Mouse (Mus musculus): ENCODE data around the gene Crat. TPM values are rescaled to one million over a fixed set of nuclear protein-coding genes. Genes with fewer than 3 reads are reported as not detected.

Crat gene
- total and polyA plus RNA-seq, 2 experiments = 9.2 to 65.2 TPM

- Histone ChIP-seq H3K9ac (ENCODE audit: low read depth, low read length) (no peak overlapping the region), H3K4me3 (ENCODE audit: insufficient read depth, low read depth, low read length) (no peak overlapping the region)
- TF ChIP-seq POLR2A (IDR thresholded peaks at IDR 0.05; ENCODE audit: extremely low read depth, insufficient read depth, low read length) (no peak), CTCF (IDR thresholded peaks at IDR 0.05; ENCODE audit: low read depth, low read length) (no peak)
Measured at GRCm38 (mm10) chr2:30355861-30356260, 59.8 kb downstream of the Crat start.

GRCm38 (mm10) chr2:30351149-30351548 is 64.5 kb downstream of the Crat start:
- 81% methylated on average over 2 of the region's 2 CpGs for WGBS
- Histone ChIP-seq H3K9ac (ENCODE audit: low read depth, low read length) (no peak overlapping the region), H3K4me1 (ENCODE audit: control insufficient read depth, insufficient read depth, low read length) (no peaks in the 10 kb centered on the region), H3K79me2 (ENCODE audit: control insufficient read depth, insufficient read depth, low read length) (no peaks in the 10 kb centered on the region), H3K36me3 (ENCODE audit: control insufficient read depth, insufficient read depth, low read length) (peaks cover 2% of the 10 kb centered on the region; the same call in 1 of the 2 replicates), H3K27ac (replicated peaks; ENCODE audit: insufficient read depth, low read depth, low read length) (no peak overlapping the region), H3K4me3 (ENCODE audit: insufficient read depth, low read depth, low read length) (no peak overlapping the region), H3K27me3 (ENCODE audit: control insufficient read depth, insufficient read depth, low read length) (no peaks in the 10 kb centered on the region)
- TF ChIP-seq POLR2A (IDR thresholded peaks at IDR 0.05; ENCODE audit: extremely low read depth, insufficient read depth, low read length) (no peak), CTCF (IDR thresholded peaks at IDR 0.05; ENCODE audit: low read depth, low read length) (peak; percentile 18; the same call in 1 of the 2 replicates)
- no peak for DNase-seq (ENCODE audit: extremely low read depth, low read depth, low spot score)

More at GRCm38 (mm10) chr2:30355861-30356260, 59.8 kb downstream of the Crat start:
- no peaks in the 10 kb centered on the region for H3K27me3 ChIP-seq (ENCODE audit: control insufficient read depth, insufficient read depth, low read length)
- H3K4me1 ChIP-seq (ENCODE audit: control insufficient read depth, insufficient read depth, low read length) = peaks cover 7% of the 10 kb centered on the region; the same call in 1 of the 2 replicates
- no peak for DNase-seq (ENCODE audit: extremely low read depth, low read depth, low spot score)
- peaks cover 5% of the 10 kb centered on the region; the same call in 1 of the 2 replicates for H3K79me2 ChIP-seq (ENCODE audit: control insufficient read depth, insufficient read depth, low read length)
- peaks cover 2% of the 10 kb centered on the region; the same call in 1 of the 2 replicates for H3K36me3 ChIP-seq (ENCODE audit: control insufficient read depth, insufficient read depth, low read length)
- H3K27ac ChIP-seq (replicated peaks; ENCODE audit: insufficient read depth, low read depth, low read length) = no peak overlapping the region
- WGBS = 60% methylated on average over 4 of the region's 4 CpGs

Other genes with a start within 250 kb of the Crat start
- 78.7 and 101 TPM in 2 replicates for gene Endog, start 244.3 kb downstream of the Crat start, total RNA-seq (2014; rRNA removed)
- 122 and 132 TPM in 2 replicates for gene Endog, start 244.3 kb downstream of the Crat start, polyA plus RNA-seq (2012; rRNA removed)
- gene Spout1, start 237.4 kb downstream of the Crat start, total RNA-seq (2014; rRNA removed) = 12.9 and 13.1 TPM in 2 replicates
- gene Spout1, start 237.4 kb downstream of the Crat start, polyA plus RNA-seq (2012; rRNA removed) = 14.0 and 14.9 TPM in 2 replicates
- 169 and 184 TPM in 2 replicates for gene Kyat1, start 210.0 kb downstream of the Crat start, total RNA-seq (2014; rRNA removed)
- 267 and 378 TPM in 2 replicates for gene Kyat1, start 210.0 kb downstream of the Crat start, polyA plus RNA-seq (2012; rRNA removed)
- 8.5 and 14.0 TPM in 2 replicates for gene Lrrc8a, start 178.1 kb downstream of the Crat start, total RNA-seq (2014; rRNA removed)
- gene Lrrc8a, start 178.1 kb downstream of the Crat start, polyA plus RNA-seq (2012; rRNA removed) = 22.6 and 24.1 TPM in 2 replicates
- gene Gm28035, start 175.2 kb downstream of the Crat start, total RNA-seq (2014; rRNA removed) = 4.2 and 5.1 TPM in 2 replicates
- gene Gm28035, start 175.2 kb downstream of the Crat start, polyA plus RNA-seq (2012; rRNA removed) = 5.9 and 8.6 TPM in 2 replicates
- gene Phyhd1, start 149.6 kb downstream of the Crat start, total RNA-seq (2014; rRNA removed) = 87.4 and 97.7 TPM in 2 replicates
- gene Phyhd1, start 149.6 kb downstream of the Crat start, polyA plus RNA-seq (2012; rRNA removed) = 154 and 158 TPM in 2 replicates
- not detected in 2 replicates for gene Gm28038, start 134.8 kb downstream of the Crat start, total RNA-seq (2014; rRNA removed)
- not detected in 2 replicates for gene Gm28038, start 134.8 kb downstream of the Crat start, polyA plus RNA-seq (2012; rRNA removed)
- gene Dolk, start 129.5 kb downstream of the Crat start, total RNA-seq (2014; rRNA removed) = 12.2 and 14.7 TPM in 2 replicates
- gene Dolk, start 129.5 kb downstream of the Crat start, polyA plus RNA-seq (2012; rRNA removed) = 20.3 and 20.6 TPM in 2 replicates
- 4.1 and 6.2 TPM in 2 replicates for gene Nup188, start 129.4 kb downstream of the Crat start, total RNA-seq (2014; rRNA removed)
- gene Nup188, start 129.4 kb downstream of the Crat start, polyA plus RNA-seq (2012; rRNA removed) = 6.0 and 9.6 TPM in 2 replicates
- gene Sh3glb2, start 56.5 kb downstream of the Crat start, total RNA-seq (2014; rRNA removed) = 23.3 and 23.5 TPM in 2 replicates
- 50.0 and 62.0 TPM in 2 replicates for gene Sh3glb2, start 56.5 kb downstream of the Crat start, polyA plus RNA-seq (2012; rRNA removed)
- 30.7 and 37.2 TPM in 2 replicates for gene Miga2, start 51.6 kb downstream of the Crat start, total RNA-seq (2014; rRNA removed)
- gene Miga2, start 51.6 kb downstream of the Crat start, polyA plus RNA-seq (2012; rRNA removed) = 46.5 and 52.2 TPM in 2 replicates
- 8.9 and 11.2 TPM in 2 replicates for gene Dolpp1, start 23.6 kb downstream of the Crat start, total RNA-seq (2014; rRNA removed)
- gene Dolpp1, start 23.6 kb downstream of the Crat start, polyA plus RNA-seq (2012; rRNA removed) = 44.8 and 47.3 TPM in 2 replicates
- gene Ptpa, start 226 bp upstream of the Crat start, total RNA-seq (2014; rRNA removed) = 18.3 and 25.1 TPM in 2 replicates
- gene Ptpa, start 226 bp upstream of the Crat start, polyA plus RNA-seq (2012; rRNA removed) = 48.9 and 54.3 TPM in 2 replicates
- 0.54 and 0.55 TPM in 2 replicates for gene Ier5l, start 58.4 kb upstream of the Crat start, total RNA-seq (2014; rRNA removed)
- 1.1 TPM in 2 replicates for gene Ier5l, start 58.4 kb upstream of the Crat start, polyA plus RNA-seq (2012; rRNA removed)
- 0.46 TPM in 1 of 2 replicates, not detected in the other for gene Cstad, start 179.2 kb upstream of the Crat start, total RNA-seq (2014; rRNA removed)
- not detected in 2 replicates for gene Cstad, start 179.2 kb upstream of the Crat start, polyA plus RNA-seq (2012; rRNA removed)